Mouse (Mus musculus) limb, embryonic 15.5 days (tissue): ENCODE results near the gene Ttc28. TPM values are rescaled to one million over a fixed set of nuclear protein-coding genes. Genes with fewer than 3 reads are reported as not detected.

ENCODE experiments used
- ATAC-seq: fragments of 200-750 bp; cut with Nextera tagmentation; 2 replicates; pipeline ENCODE4 v1.8.0; 2017; ENCODE audit warnings: low read depth, moderate TSS enrichment; ENCODE audit not compliant: insufficient number of reproducible peaks, low FRiP score, low TSS enrichment
- H3K27ac ChIP-seq: fragments of 300-500 bp; sonication (generic); 2 replicates; pipeline ENCODE4 v1.5.1; 2015; ENCODE audit warnings: moderate library complexity, mild to moderate bottlenecking, inconsistent platforms
- H3K27me3 ChIP-seq: fragments of 300-500 bp; sonication (generic); 2 replicates; pipeline ENCODE4 v1.6.1; 2015; ENCODE audit warnings: inconsistent platforms
- H3K36me3 ChIP-seq: fragments of 300-500 bp; sonication (generic); 2 replicates; pipeline ENCODE4 v1.6.1; 2015; ENCODE audit warnings: inconsistent platforms
- H3K4me1 ChIP-seq: fragments of 300-500 bp; sonication (generic); 2 replicates; pipeline ENCODE4 v1.6.1; 2015; ENCODE audit warnings: inconsistent platforms
- H3K4me2 ChIP-seq: fragments of 300-500 bp; sonication (generic); 2 replicates; pipeline ENCODE4 v1.6.1; 2015; ENCODE audit warnings: mild to moderate bottlenecking, inconsistent platforms
- H3K4me3 ChIP-seq: fragments of 300-500 bp; sonication (generic); 2 replicates; pipeline ENCODE4 v1.5.1; 2015; ENCODE audit warnings: mild to moderate bottlenecking, inconsistent platforms
- H3K9ac ChIP-seq: fragments of 300-500 bp; sonication (generic); 2 replicates; pipeline ENCODE4 v1.6.1; 2015; ENCODE audit warnings: inconsistent platforms
- H3K9me3 ChIP-seq: fragments of 300-500 bp; sonication (generic); 2 replicates; pipeline ENCODE4 v1.6.1; 2016; ENCODE audit warnings: inconsistent platforms
- WGBS: fragments of 180-500 bp; shearing (Covaris S2); methylation state at CpG from one replicate; pipeline ENCODE4 v1.1.7; 2015; 5-methylcytosine and 5-hydroxymethylcytosine counted together
- microRNA counts: library from miRNA; unstranded; fragments of <30 nt; microRNA quantifications from one replicate; lab custom pipeline; 2016
- microRNA-seq: library from miRNA; unstranded; fragments of <30 nt; microRNA quantifications from one replicate; pipeline ENCODE4, GENCODE M21; 2016
- polyA plus RNA-seq: library from polyadenylated mRNA; unstranded; fragments of >200 nt; fragmentation: Nextera tagmentation; extraction: Ambion mirVana; gene quantifications from 2 replicates; pipeline ENCODE4 v1.2.1, GENCODE M21; 2015

Gene Ttc28
- polyA plus RNA-seq, 1 experiment from 2014 or later: 14.7 TPM

- H3K4me1 ChIP-seq: peaks cover 14% of the 10 kb centered on the region
- ATAC-seq: peak; percentile 98
- under 1% methylated on average over 77 of the region's 78 CpGs for WGBS
- peak within 1 kb of the TSS; percentile 89 for H3K27ac ChIP-seq
- peak within 1 kb of the TSS; percentile 96 for H3K4me3 ChIP-seq
- no peaks in the 10 kb centered on the region for H3K27me3 ChIP-seq
- H3K4me2 ChIP-seq: peak within 1 kb of the TSS; percentile 67
- H3K9me3 ChIP-seq: no peaks in the 10 kb centered on the region
- peak within 1 kb of the TSS; percentile 95 for H3K9ac ChIP-seq
- H3K36me3 ChIP-seq: peaks cover 13% of the 10 kb centered on the region; the same call in 1 of the 2 replicates
Measured at GRCm38 (mm10) chr5:111330417-111331098, 451.0 kb downstream of the Ttc28 start, which contains the start of gene Pitpnb. Gene Pitpnb, plus strand, starts transcription at chr5:111330763.

GRCm38 (mm10) chr5:111331099-111331435 is 451.5 kb downstream of the Ttc28 start:
- peak overlapping the region; percentile 67 for H3K4me2 ChIP-seq
- peaks cover 17% of the 10 kb centered on the region for H3K36me3 ChIP-seq
- peak overlapping the region; percentile 96 for H3K4me3 ChIP-seq
- under 1% methylated on average over 14 of the region's 14 CpGs for WGBS
- H3K27ac ChIP-seq: peak overlapping the region; percentile 89
- no peaks in the 10 kb centered on the region for H3K27me3 ChIP-seq
- peaks cover 14% of the 10 kb centered on the region for H3K4me1 ChIP-seq
- peak overlapping the region; percentile 95 for H3K9ac ChIP-seq
- H3K9me3 ChIP-seq: no peaks in the 10 kb centered on the region
- no peak for ATAC-seq

- WGBS: 83% methylated on average over 8 of the region's 8 CpGs
- Histone ChIP-seq H3K36me3 (peaks cover 42% of the 10 kb centered on the region), H3K9ac (no peak overlapping the region), H3K4me2 (no peak overlapping the region), H3K4me3 (no peak overlapping the region), H3K27ac (no peak overlapping the region), H3K9me3 (no peaks in the 10 kb centered on the region), H3K27me3 (no peaks in the 10 kb centered on the region), H3K4me1 (peaks cover 9% of the 10 kb centered on the region)
- ATAC-seq: no peak
Measured at GRCm38 (mm10) chr5:111335939-111336691, 456.5 kb downstream of the Ttc28 start.

MicroRNAs within 50 kb of the gene (microRNA counts, 519-probe panel; counts per million panel counts)
- microRNA mmu-miR-701 (lab: Ali Mortazavi, UCI): 1,659 counts per million, percentile 22 among the panel's probes with 10 or more counts

Small RNAs within 50 kb of the gene (microRNA-seq; reads per million reads assigned to microRNA genes)
- 79.6 reads per million, percentile 47 among the genes with 10 or more reads in this experiment for gene Mir701

Other genes with a start within 250 kb of the Ttc28 start
- gene Noc4l, start 226.4 kb upstream of the Ttc28 start, polyA plus RNA-seq: 46.2 and 46.5 TPM in 2 replicates
- 21.5 and 23.2 TPM in 2 replicates for gene Ddx51, start 226.4 kb upstream of the Ttc28 start, polyA plus RNA-seq
- 39.1 and 44.4 TPM in 2 replicates for gene Ep400, start 109.1 kb upstream of the Ttc28 start, polyA plus RNA-seq
- 33.1 and 36.3 TPM in 2 replicates for gene Pus1, start 99.1 kb upstream of the Ttc28 start, polyA plus RNA-seq
- 15.2 and 17.6 TPM in 2 replicates for gene Ulk1, start 69.7 kb upstream of the Ttc28 start, polyA plus RNA-seq
- 24.6 and 25.9 TPM in 2 replicates for gene Hscb, start 40.0 kb upstream of the Ttc28 start, polyA plus RNA-seq
- gene Chek2, start 39.8 kb upstream of the Ttc28 start, polyA plus RNA-seq: 20.0 and 20.7 TPM in 2 replicates